Mouse (Mus musculus): ENCODE data around the gene Slc9a3r1.

The Slc9a3r1 gene

GRCm38 (mm10) chr11:115227640-115228039 lies 64.5 kb downstream of the Slc9a3r1 start:
- no peak for DNase-seq

- DNase-seq = no peak
These were observed 65.3 kb downstream of the Slc9a3r1 start for GRCm38 (mm10) chr11:115228430-115228829.

GRCm38 (mm10) chr11:115229021-115229930 lies 66.1 kb downstream of the Slc9a3r1 start:
- no peak for DNase-seq
